Mouse (Mus musculus): Measurements from ENCODE around the gene Trim37.

GRCm38 (mm10) chr11:87085461-87085860, 41.4 kb upstream of the Trim37 start:
- TF ChIP-seq HCFC1 (IDR thresholded peaks at IDR 0.05; ENCODE audit: borderline replicate concordance, insufficient read depth, low read length) (no peak), CHD2 (IDR thresholded peaks at IDR 0.05; ENCODE audit: low read depth, low read length) (no peak), MAFK (IDR thresholded peaks at IDR 0.05; ENCODE audit: insufficient read depth, low read depth, low read length) (no peak)

All from ES-E14 (cell line).